Mouse (Mus musculus) ES-E14 (cell line): ENCODE measurements at regions not wholly inside any gene's neighbourhood (a gene's known extent, or its start where the extent isn't known, plus 50 kb on each side); places are given as distances from the start of the nearest gene placed in this dataset.

Experiments used
- DNase-seq: peaks from one replicate; pipeline ENCODE4 v3.0.0-alpha.2; 2013; ENCODE audit warnings: low read depth, low spot score
- H3K27ac ChIP-seq: 2 replicates; pipeline ENCODE4 v1.5.1; 2012; ENCODE audit warnings: low read depth, mild to moderate bottlenecking, low read length, moderate library complexity, mixed read lengths; ENCODE audit not compliant: poor library complexity, insufficient read depth, severe bottlenecking
- H3K36me3 ChIP-seq: 2 replicates; pipeline ENCODE4 v1.6.1; 2012; ENCODE audit warnings: mild to moderate bottlenecking, low read length, moderate library complexity, mixed read lengths; ENCODE audit not compliant: control insufficient read depth, poor library complexity, insufficient read depth, severe bottlenecking
- H3K4me1 ChIP-seq, 2 experiments: fragments of 150-350 bp in 1 of 2; sonication (generic) in 1 of 2; 2 replicates each; pipeline ENCODE4 v1.6.1; 2012; ENCODE audit warnings: low read length in 2 of 2, mild to moderate bottlenecking in 1 of 2, mixed read lengths in 1 of 2; ENCODE audit not compliant: control insufficient read depth in 2 of 2, insufficient read depth in 2 of 2, poor library complexity in 1 of 2
- H3K4me3 ChIP-seq, 2 experiments: fragments of 150-350 bp in 1 of 2; sonication (generic) in 1 of 2; 2 replicates each; pipeline ENCODE4 v1.5.1; 2012; ENCODE audit warnings: low read length in 2 of 2, low read depth in 1 of 2, mild to moderate bottlenecking in 1 of 2, mixed read lengths in 1 of 2; ENCODE audit not compliant: insufficient read depth in 1 of 2, poor library complexity in 1 of 2, severe bottlenecking in 1 of 2
- H3K9ac ChIP-seq: 2 replicates; pipeline ENCODE4 v1.6.1; 2012; ENCODE audit warnings: low read depth, mild to moderate bottlenecking, low read length, mixed read lengths; ENCODE audit not compliant: poor library complexity, insufficient read depth, severe bottlenecking
- H3K9me3 ChIP-seq: fragments of 150-350 bp; sonication (generic); 2 replicates; pipeline ENCODE4 v1.6.1; 2012; ENCODE audit warnings: low read depth, mild to moderate bottlenecking, low read length; ENCODE audit not compliant: control insufficient read depth, insufficient read depth
- CHD2 ChIP-seq: IDR thresholded peaks from 2 replicates; pipeline ENCODE4 v1.6.1; 2014; ENCODE audit warnings: mild to moderate bottlenecking, low read depth, low read length, inconsistent platforms
- HCFC1 ChIP-seq: IDR thresholded peaks from 2 replicates; pipeline ENCODE4 v1.6.1; 2012; ENCODE audit warnings: low read length, inconsistent platforms, borderline replicate concordance; ENCODE audit not compliant: insufficient read depth
- MAFK ChIP-seq: IDR thresholded peaks from 2 replicates; pipeline ENCODE4 v1.6.1; 2014; ENCODE audit warnings: mild to moderate bottlenecking, low read depth, low read length, inconsistent platforms; ENCODE audit not compliant: insufficient read depth
- ZC3H11A ChIP-seq: IDR thresholded peaks from 2 replicates; pipeline ENCODE4 v1.6.1; 2012; ENCODE audit warnings: low read depth, mild to moderate bottlenecking, inconsistent platforms, low read length, borderline replicate concordance
- ZNF384 ChIP-seq: IDR thresholded peaks from 2 replicates; pipeline ENCODE4 v1.6.1; 2012; ENCODE audit warnings: low read depth, low read length, inconsistent platforms
- in situ Hi-C, 2 experiments: fragments of 600-800 bp; cut with MboI; formaldehyde crosslinking; loops; one replicate each; pipeline ENCODE4 v1.15.1; 2025; ENCODE audit warnings: low sequenced_read_pairs in 2 of 2, inconsistent platforms in 1 of 2; ENCODE audit not compliant: unreplicated experiment in 2 of 2

GRCm38 (mm10) chr2:115126625-115127369, 454.7 kb upstream of the BC052040 start:
- Histone ChIP-seq H3K36me3 (no peaks in the 10 kb centered on the region), H3K9me3 (no peaks in the 10 kb centered on the region), H3K4me1 (no peaks in the 10 kb centered on the region), H3K9ac (no peak overlapping the region), H3K4me3 (no peak overlapping the region), H3K27ac (no peak overlapping the region)
- DNase-seq = no peak
- TF ChIP-seq ZC3H11A = no peak
- TF ChIP-seq ZNF384 = no peak
- no peak for TF ChIP-seq CHD2
- TF ChIP-seq MAFK = no peak
- TF ChIP-seq HCFC1 = no peak
- in situ Hi-C loops = no loop called here

DNA sequence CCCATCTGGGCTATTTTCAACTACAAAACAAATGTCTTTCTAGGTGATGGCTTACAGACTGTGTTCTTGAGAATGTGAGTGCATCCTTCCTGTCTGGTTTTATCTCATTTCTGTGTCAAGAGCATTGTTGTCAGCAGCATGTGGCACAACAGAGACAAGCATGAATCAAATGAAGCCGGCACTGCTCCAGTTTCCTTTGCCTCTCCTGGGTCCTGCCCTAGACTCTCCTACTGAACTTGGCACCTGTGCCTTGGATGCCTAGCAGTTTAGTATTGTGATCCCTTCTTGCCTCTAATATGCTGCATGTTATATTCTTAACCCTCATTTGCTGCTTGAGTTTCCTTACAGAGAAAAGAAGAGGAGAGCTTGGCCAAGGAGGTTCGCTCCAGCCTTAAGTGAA, 449.8 kb upstream of the BC052040 start:
- H3K4me1 ChIP-seq = no peaks in the 10 kb centered on the region
- H3K9ac ChIP-seq = no peak overlapping the region
- in situ Hi-C loops = no loop called here
- no peak overlapping the region for H3K4me3 ChIP-seq
- DNase-seq = no peak
- no peak for TF ChIP-seq ZC3H11A
- TF ChIP-seq ZNF384 = no peak
- TF ChIP-seq HCFC1 = no peak
- no peak for TF ChIP-seq MAFK
- no peak for TF ChIP-seq CHD2
- no peaks in the 10 kb centered on the region for H3K36me3 ChIP-seq
- no peaks in the 10 kb centered on the region for H3K9me3 ChIP-seq
- no peak overlapping the region for H3K27ac ChIP-seq

DNA sequence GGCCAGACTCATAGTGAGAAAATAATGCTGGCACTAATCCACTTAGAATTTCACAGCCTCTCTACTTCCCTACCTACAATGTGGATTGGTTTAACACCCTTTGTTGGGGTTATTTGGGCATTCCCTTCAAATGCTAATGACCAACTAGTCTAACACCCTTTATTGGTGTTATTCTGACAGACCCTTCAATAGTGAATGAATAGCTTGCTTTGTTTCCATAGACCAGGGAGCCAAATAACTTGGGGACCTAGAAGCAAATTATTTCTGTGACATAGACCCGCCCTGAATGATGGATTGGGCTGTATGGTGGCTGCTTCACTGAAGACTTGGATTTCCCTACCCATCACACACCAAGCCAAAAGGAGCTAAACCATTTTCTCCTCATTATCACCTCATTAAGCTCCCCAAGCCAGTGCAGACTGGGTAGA, 449.3 kb upstream of the BC052040 start:
- TF ChIP-seq ZC3H11A = no peak
- Histone ChIP-seq H3K9me3 (no peaks in the 10 kb centered on the region), H3K4me3 (no peak overlapping the region), H3K27ac (no peak overlapping the region), H3K4me1 (no peaks in the 10 kb centered on the region), H3K9ac (no peak overlapping the region), H3K36me3 (no peaks in the 10 kb centered on the region)
- no peak for DNase-seq
- in situ Hi-C loops = no loop called here

DNA sequence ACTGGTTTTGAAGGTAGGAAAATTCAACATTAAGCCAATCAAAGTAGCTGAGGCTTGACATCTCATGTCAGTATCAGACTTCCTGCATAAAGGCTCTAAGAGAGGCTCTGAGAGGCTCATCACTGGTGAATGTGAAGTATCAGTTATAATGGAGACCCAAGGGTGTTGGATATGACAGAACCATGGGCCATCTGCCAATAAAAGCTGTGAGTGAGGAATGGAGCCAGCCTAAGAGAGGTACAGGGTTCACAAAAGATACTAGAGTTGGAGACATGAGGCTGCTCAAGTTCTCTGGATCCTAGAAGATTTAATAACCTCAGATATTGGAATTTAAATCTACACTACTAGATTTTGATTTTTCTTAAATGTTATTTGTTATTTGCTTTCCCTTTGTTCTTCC, 440.1 kb upstream of the BC052040 start:
- TF ChIP-seq CHD2 (no peak), ZC3H11A (no peak), MAFK (no peak), HCFC1 (no peak), ZNF384 (no peak)
- no peaks in the 10 kb centered on the region for H3K4me1 ChIP-seq
- H3K4me3 ChIP-seq = no peak overlapping the region
- no peak overlapping the region for H3K27ac ChIP-seq
- DNase-seq = no peak
- no peak overlapping the region for H3K9ac ChIP-seq
- in situ Hi-C loops = no loop called here
- H3K9me3 ChIP-seq = no peaks in the 10 kb centered on the region
- no peaks in the 10 kb centered on the region for H3K36me3 ChIP-seq

GRCm38 (mm10) chr2:115172111-115172510, 409.4 kb upstream of the BC052040 start:
- H3K4me1 ChIP-seq = no peaks in the 10 kb centered on the region
- H3K4me3 ChIP-seq = no peak overlapping the region
- no peak overlapping the region for H3K27ac ChIP-seq
- H3K9me3 ChIP-seq = no peaks in the 10 kb centered on the region
- H3K9ac ChIP-seq = no peak overlapping the region
- DNase-seq = no peak
- no peak for TF ChIP-seq MAFK
- no peak for TF ChIP-seq ZC3H11A
- no peak for TF ChIP-seq HCFC1
- no peak for TF ChIP-seq CHD2
- TF ChIP-seq ZNF384 = no peak
- H3K36me3 ChIP-seq = no peaks in the 10 kb centered on the region
- in situ Hi-C loops = no loop called here
